Mouse (Mus musculus) hindbrain, embryonic 16.5 days (tissue): Measurements from ENCODE around the gene Lrpprc. TPM values are rescaled to one million over a fixed set of nuclear protein-coding genes. Genes with fewer than 3 reads are reported as not detected.

ENCODE experiments used
- ATAC-seq: fragments of 200-750 bp; cut with Nextera tagmentation; 2 replicates; pipeline ENCODE4 v1.8.0; 2017; ENCODE audit warnings: moderate TSS enrichment, moderate library complexity
- H3K27ac ChIP-seq: fragments of 300-500 bp; sonication (generic); 2 replicates; pipeline ENCODE4 v1.5.1; 2014; ENCODE audit warnings: low read depth, mild to moderate bottlenecking, control low read depth, low read length, moderate library complexity
- H3K27me3 ChIP-seq: fragments of 300-500 bp; sonication (generic); replicated peaks from 2 replicates; pipeline ENCODE4 v1.6.1; 2014; ENCODE audit warnings: low read length; ENCODE audit not compliant: control insufficient read depth, insufficient read depth
- H3K36me3 ChIP-seq: fragments of 300-500 bp; sonication (generic); 2 replicates; pipeline ENCODE4 v1.6.1; 2014; ENCODE audit warnings: mild to moderate bottlenecking, low read length, moderate library complexity, mixed read lengths; ENCODE audit not compliant: control insufficient read depth, insufficient read depth
- H3K4me1 ChIP-seq: fragments of 300-500 bp; sonication (generic); 2 replicates; pipeline ENCODE4 v1.6.1; 2014; ENCODE audit warnings: low read depth, low read length; ENCODE audit not compliant: control insufficient read depth, insufficient read depth
- H3K4me2 ChIP-seq: fragments of 300-500 bp; sonication (generic); 2 replicates; pipeline ENCODE4 v1.6.1; 2014; ENCODE audit warnings: mild to moderate bottlenecking, low read length, control low read depth, moderate library complexity
- H3K4me3 ChIP-seq: fragments of 300-500 bp; sonication (generic); 2 replicates; pipeline ENCODE4 v1.5.1; 2014; ENCODE audit warnings: mild to moderate bottlenecking, low read length, control low read depth, moderate library complexity
- H3K9ac ChIP-seq: fragments of 300-500 bp; sonication (generic); 2 replicates; pipeline ENCODE4 v1.6.1; 2014; ENCODE audit warnings: low read depth, mild to moderate bottlenecking, control low read depth, low read length, moderate library complexity
- H3K9me3 ChIP-seq: fragments of 300-500 bp; sonication (generic); 2 replicates; pipeline ENCODE4 v1.6.1; 2014; ENCODE audit warnings: mild to moderate bottlenecking, low read length, moderate library complexity; ENCODE audit not compliant: control insufficient read depth
- WGBS: fragments of 180-500 bp; shearing (Covaris S2); extraction: QIAGEN DNeasy Blood & Tissue Kit; methylation state at CpG from one replicate; pipeline ENCODE4 v1.1.7; 2014; 5-methylcytosine and 5-hydroxymethylcytosine counted together
- polyA plus RNA-seq: library from polyadenylated mRNA; unstranded; fragments of >200 nt; fragmentation: Nextera tagmentation; extraction: Ambion mirVana; gene quantifications from 2 replicates; pipeline ENCODE4 v1.2.1, GENCODE M21; 2015

The Lrpprc gene
- polyA plus RNA-seq, 1 experiment from 2014 or later = 43.4 TPM

DNA sequence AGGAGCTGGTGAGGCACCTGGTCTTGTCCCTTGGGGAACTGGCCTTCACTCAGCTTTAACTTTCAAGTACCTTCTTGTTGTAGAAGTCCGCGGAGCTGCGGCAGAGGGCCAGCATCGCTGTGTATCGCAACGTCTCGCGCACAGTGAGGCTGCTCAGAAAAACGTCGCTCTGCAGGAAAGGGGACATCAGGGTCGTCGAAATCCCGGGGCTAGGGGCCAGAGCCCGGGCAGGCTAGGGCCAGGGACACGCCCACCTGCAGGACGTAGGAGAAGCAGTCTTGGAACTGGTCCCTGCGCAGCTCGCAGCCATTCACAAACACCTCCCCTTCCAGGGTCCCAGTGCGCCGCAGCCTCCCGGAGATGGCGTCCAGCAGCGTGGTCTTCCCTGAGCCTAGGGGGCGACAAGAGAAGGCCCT, 114.6 kb downstream of the Lrpprc start, which contains the start of gene Abcg8:
Abcg8 (plus strand) TSS at position 352 of the 416 bp plus-strand sequence.
- Histone ChIP-seq H3K36me3 (no peaks in the 10 kb centered on the region), H3K4me3 (peak within 1 kb of the TSS; percentile 38), H3K9ac (peak within 1 kb of the TSS; percentile 50; the same call in 1 of the 2 replicates), H3K27me3 (no peaks in the 10 kb centered on the region), H3K9me3 (no peaks in the 10 kb centered on the region), H3K4me1 (no peaks in the 10 kb centered on the region; the same call in 1 of the 2 replicates), H3K27ac (no peak within 1 kb of the TSS), H3K4me2 (peak within 1 kb of the TSS; percentile 67)
- ATAC-seq = peak; percentile 61; the same call in 1 of the 2 replicates
- 3% methylated on average over 24 of the region's 24 CpGs for whole genome bisulfite sequencing

DNA sequence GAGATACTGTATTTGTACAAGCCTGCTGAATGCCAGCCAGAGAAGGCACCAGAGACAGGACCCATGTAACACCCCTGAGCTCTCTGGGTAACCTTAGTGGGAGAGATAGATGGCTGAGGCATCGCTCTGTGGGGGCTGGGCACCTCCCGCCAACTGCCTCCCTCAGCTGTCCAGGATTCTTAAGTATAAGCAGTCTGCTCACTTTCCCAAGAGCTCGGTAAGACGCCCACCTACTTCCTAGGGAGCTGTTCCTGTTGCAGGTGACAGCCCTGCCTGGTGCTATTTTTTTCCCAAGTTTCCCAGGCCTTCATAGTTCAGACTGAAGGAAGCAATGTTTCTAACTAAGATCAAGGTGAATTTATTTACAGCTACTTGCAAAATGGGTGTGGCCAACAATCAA, 115.4 kb downstream of the Lrpprc start:
- WGBS = 66% methylated on average over 4 of the region's 4 CpGs
- Histone ChIP-seq H3K27me3 (no peaks in the 10 kb centered on the region), H3K27ac (no peak overlapping the region), H3K4me3 (no peak overlapping the region), H3K4me2 (no peak overlapping the region), H3K36me3 (no peaks in the 10 kb centered on the region), H3K9me3 (no peaks in the 10 kb centered on the region), H3K9ac (no peak overlapping the region), H3K4me1 (no peaks in the 10 kb centered on the region; the same call in 1 of the 2 replicates)
- ATAC-seq = no peak

DNA sequence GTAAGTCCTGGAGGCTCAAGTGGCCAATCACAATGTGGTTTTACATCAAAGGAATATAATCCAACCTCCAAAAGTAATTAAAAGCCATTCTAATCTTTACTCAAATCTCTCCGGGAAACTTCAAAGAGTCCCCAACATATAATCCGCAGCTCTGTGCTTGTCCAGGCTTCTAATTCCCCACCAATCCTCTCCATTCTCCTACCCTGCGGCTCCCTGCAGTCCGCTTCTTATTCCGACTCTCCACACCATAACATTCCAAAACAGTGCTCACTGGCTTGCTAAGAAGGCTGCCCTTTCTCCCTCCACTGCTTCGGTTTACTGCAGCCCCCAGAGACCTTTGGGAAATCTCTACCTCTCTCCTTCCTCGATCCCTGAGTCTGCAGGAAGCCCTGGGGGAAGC, 116.5 kb downstream of the Lrpprc start:
- H3K9me3 ChIP-seq = no peaks in the 10 kb centered on the region
- WGBS = 32% methylated on average over 7 of the region's 7 CpGs
- no peak overlapping the region for H3K27ac ChIP-seq
- no peak overlapping the region for H3K4me2 ChIP-seq
- no peaks in the 10 kb centered on the region; the same call in 1 of the 2 replicates for H3K4me1 ChIP-seq
- H3K9ac ChIP-seq = no peak overlapping the region
- no peak overlapping the region for H3K4me3 ChIP-seq
- ATAC-seq = no peak
- no peaks in the 10 kb centered on the region for H3K27me3 ChIP-seq
- H3K36me3 ChIP-seq = no peaks in the 10 kb centered on the region

DNA sequence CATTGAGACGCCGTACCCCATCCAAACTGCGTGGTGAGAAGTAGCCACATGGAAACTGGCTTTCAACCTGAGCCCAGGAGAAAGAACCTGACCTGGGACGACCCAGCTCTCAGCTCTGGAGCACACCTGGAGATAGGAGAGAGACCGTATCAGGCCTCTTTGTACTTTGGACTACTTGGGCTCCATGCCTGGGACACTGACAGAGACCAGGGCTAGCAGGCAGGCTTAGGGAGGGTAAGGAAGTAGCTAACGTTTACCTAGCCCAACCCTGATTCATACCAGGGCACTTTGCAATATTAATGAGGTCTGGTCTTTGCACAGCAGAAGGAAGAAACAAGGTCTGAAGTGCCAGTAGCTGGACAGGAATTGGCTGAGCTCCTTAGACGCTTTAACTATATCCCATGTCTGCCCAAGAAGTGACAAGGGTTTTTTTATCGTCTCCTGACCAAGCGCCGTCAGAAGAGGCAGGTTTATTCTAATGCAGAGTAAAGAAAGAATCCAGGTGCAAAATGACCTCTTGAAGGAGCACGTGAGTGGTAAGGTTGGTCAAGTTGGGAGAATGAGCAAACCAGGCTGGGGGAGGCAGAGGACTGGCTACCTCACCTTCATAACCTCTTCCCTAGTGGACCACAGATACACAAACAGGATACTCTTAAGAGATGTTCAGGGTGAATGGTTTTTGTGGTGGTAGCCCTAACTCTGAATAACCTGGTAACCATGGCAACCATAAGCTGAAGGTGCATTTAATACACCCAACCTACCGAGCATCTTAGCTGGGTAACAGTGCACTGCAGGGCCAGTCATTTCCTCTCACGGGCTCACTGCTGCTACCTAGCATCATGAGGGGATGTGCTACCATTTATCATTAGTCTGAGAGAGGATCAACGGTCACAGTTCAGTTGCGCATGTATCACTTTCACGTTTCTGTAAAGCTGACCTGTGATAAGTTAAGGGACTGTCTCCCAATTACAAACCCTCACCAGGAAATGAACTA, 117.9 kb downstream of the Lrpprc start:
- Histone ChIP-seq H3K27ac (no peak overlapping the region), H3K4me3 (no peak overlapping the region), H3K27me3 (no peaks in the 10 kb centered on the region), H3K9me3 (no peaks in the 10 kb centered on the region), H3K9ac (no peak overlapping the region), H3K4me2 (no peak overlapping the region), H3K36me3 (no peaks in the 10 kb centered on the region), H3K4me1 (no peaks in the 10 kb centered on the region; the same call in 1 of the 2 replicates)
- ATAC-seq = no peak
- 79% methylated on average over 16 of the region's 16 CpGs for WGBS

DNA sequence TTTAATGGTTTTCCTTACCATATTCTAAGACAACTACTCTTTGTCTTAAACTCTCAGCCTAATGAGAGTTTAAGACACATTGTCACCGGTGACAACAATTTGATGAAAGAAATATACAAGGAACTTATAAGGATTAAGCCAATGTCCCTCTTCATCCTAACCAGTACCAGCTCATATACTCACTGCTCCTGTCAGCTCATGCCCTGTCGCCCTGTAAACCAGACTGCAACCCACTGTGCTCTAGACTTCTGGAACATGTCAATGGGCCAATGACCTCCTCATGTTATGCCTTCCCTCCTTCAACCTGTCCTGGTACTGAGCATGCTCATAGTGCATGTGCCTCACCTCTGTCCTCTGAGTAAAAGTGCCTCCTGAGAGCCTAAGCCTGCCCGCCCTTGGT, 122.7 kb downstream of the Lrpprc start:
- Histone ChIP-seq H3K4me3 (no peak overlapping the region), H3K9me3 (no peaks in the 10 kb centered on the region), H3K27me3 (no peaks in the 10 kb centered on the region), H3K4me1 (no peaks in the 10 kb centered on the region), H3K9ac (no peak overlapping the region), H3K27ac (no peak overlapping the region), H3K4me2 (no peak overlapping the region), H3K36me3 (no peaks in the 10 kb centered on the region)
- WGBS = 89% methylated on average over 3 of the region's 3 CpGs
- no peak for ATAC-seq

DNA sequence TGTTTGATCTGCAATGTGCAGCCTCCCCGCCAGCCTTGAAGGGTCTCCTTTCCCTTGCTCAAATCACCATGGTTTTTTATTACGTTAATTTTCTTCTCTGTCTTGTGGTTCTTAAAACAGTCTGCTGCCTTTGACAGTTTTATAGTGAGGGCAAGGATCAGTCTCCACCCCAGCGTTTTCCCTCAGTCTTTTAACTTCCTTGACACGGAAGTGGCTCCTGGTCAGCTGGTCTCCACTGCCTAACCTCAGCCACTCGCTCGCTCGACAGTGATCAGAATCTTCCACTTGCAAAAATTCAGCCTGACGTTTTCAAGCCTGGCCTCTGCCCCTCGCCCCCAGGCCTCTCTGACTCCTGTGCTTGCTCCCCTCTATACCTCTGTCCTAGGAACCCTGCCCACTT, 124.9 kb downstream of the Lrpprc start:
- H3K4me1 ChIP-seq = no peaks in the 10 kb centered on the region
- no peak overlapping the region for H3K4me3 ChIP-seq
- H3K36me3 ChIP-seq = no peaks in the 10 kb centered on the region
- no peaks in the 10 kb centered on the region for H3K9me3 ChIP-seq
- no peak overlapping the region for H3K9ac ChIP-seq
- 47% methylated on average over 9 of the region's 9 CpGs for WGBS
- H3K27me3 ChIP-seq = no peaks in the 10 kb centered on the region
- H3K27ac ChIP-seq = no peak overlapping the region
- no peak for ATAC-seq
- H3K4me2 ChIP-seq = no peak overlapping the region

DNA sequence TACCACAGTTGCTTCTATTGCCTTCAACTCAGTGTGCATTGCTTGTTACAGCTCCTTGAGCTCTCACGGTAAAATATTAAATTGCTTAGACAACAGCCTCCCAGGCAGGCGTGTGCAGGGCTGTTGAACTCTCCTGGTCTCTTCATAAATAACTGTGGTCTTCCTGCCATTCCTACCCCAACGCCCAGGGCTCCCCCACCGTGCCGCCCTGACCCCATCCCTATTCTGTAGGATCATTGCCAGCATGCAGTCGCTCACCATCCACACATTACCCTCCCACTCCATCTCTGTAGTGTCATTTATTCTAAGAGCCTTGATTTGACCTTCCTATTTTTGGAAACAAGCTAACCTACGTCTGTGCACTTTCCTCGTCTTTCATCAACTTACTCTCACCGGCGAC, 125.5 kb downstream of the Lrpprc start:
- Histone ChIP-seq H3K4me1 (no peaks in the 10 kb centered on the region), H3K9ac (no peak overlapping the region), H3K4me2 (no peak overlapping the region), H3K27ac (no peak overlapping the region), H3K36me3 (no peaks in the 10 kb centered on the region), H3K9me3 (no peaks in the 10 kb centered on the region), H3K27me3 (no peaks in the 10 kb centered on the region), H3K4me3 (no peak overlapping the region)
- no peak for ATAC-seq
- WGBS = 37% methylated on average over 10 of the region's 10 CpGs

DNA sequence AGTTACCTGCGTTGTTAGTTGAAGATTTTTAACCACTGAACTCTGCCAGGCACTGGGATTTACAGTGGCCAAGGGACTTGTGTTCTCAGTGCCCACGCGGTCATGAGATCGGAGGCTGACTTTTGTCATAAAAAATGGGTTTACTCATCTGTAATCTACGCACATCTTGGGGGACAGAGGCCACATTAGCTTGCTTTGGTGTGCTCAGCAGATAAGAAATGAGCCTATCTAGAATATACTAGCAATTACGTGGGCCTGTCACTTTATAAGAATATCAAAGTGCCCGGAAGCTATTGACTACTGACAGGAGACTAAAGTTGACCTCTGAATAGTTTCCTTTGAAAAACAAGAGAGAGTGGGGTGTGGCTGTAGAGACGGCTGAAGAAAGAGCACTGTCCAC, 131.6 kb downstream of the Lrpprc start:
- H3K4me3 ChIP-seq = no peak overlapping the region
- no peaks in the 10 kb centered on the region for H3K9me3 ChIP-seq
- no peaks in the 10 kb centered on the region for H3K36me3 ChIP-seq
- no peak overlapping the region for H3K27ac ChIP-seq
- 71% methylated on average over 8 of the region's 8 CpGs for WGBS
- peaks cover 11% of the 10 kb centered on the region for H3K4me1 ChIP-seq
- no peak overlapping the region for H3K9ac ChIP-seq
- H3K4me2 ChIP-seq = no peak overlapping the region
- H3K27me3 ChIP-seq = no peaks in the 10 kb centered on the region
- ATAC-seq = no peak

DNA sequence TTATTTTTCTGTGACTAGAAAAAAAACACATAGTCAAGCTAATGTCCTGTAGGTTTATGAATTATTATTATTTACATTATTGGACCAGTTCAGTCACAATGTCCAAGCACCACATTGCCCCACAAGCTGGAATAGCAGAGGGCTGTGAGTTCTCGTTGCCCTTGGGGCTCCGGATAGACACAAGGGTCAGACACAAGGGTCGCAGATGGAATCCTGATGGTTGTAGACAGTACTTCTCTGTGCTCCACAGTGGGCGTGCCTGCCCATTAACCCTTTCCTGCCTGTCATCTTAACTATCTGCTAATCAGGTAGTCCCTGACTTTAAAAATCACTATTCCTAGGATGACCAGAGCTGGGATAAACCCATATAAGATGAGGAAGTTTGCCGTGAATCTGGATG, 132.4 kb downstream of the Lrpprc start:
- Histone ChIP-seq H3K9ac (no peak overlapping the region), H3K4me3 (no peak overlapping the region), H3K4me1 (peaks cover 11% of the 10 kb centered on the region), H3K27ac (no peak overlapping the region), H3K4me2 (no peak overlapping the region), H3K36me3 (no peaks in the 10 kb centered on the region), H3K9me3 (no peaks in the 10 kb centered on the region), H3K27me3 (no peaks in the 10 kb centered on the region)
- 33% methylated on average over 5 of the region's 5 CpGs for WGBS
- no peak for ATAC-seq
